Mouse (Mus musculus) left cerebral cortex, adult 2 months (tissue): ENCODE measurements around the gene Epha6. TPM values are rescaled to one million over a fixed set of nuclear protein-coding genes. Genes with fewer than 3 reads are reported as not detected.

ENCODE experiments used
- DNase-seq, 2 experiments: peaks; one replicate each; pipeline ENCODE4 v3.0.0; 2021 to 2022; ENCODE audit warnings: low spot score in 2 of 2, mixed read lengths in 1 of 2; ENCODE audit errors: extremely low spot score in 1 of 2
- H3K27ac ChIP-seq: fragments of 200-600 bp; 2 replicates; pipeline ENCODE4 v1.8.1; 2022
- H3K4me3 ChIP-seq: fragments of 200-600 bp; 2 replicates; pipeline ENCODE4 v1.8.1; 2022
- CTCF ChIP-seq: fragments of 200-600 bp; IDR thresholded peaks from 2 replicates; pipeline ENCODE4 v1.8.1; 2022; ENCODE audit warnings: antibody characterized with exemption, mild to moderate bottlenecking, moderate library complexity
- intact Hi-C: fragments of 180-260 bp; cut with DNase I; formaldehyde crosslinking; loops from one replicate; pipeline ENCODE4 v1.15.1; 2025
- total RNA-seq, 2 experiments: library from RNA; stranded (reverse); gene quantifications; 2 replicates each; pipeline ENCODE4 v1.2.3; 2021

Gene Epha6
- total RNA-seq, 2 experiments from 2014 or later: 74.8 to 84.8 TPM

- Histone ChIP-seq H3K4me3 (no peak overlapping the region), H3K27ac (no peak overlapping the region)
- no peak for TF ChIP-seq CTCF
- intact Hi-C loops: no loop called here
- DNase-seq: no peak
Measured at GRCm38 (mm10) chr16:60258151-60258635, 347.1 kb downstream of the Epha6 start.

DNA sequence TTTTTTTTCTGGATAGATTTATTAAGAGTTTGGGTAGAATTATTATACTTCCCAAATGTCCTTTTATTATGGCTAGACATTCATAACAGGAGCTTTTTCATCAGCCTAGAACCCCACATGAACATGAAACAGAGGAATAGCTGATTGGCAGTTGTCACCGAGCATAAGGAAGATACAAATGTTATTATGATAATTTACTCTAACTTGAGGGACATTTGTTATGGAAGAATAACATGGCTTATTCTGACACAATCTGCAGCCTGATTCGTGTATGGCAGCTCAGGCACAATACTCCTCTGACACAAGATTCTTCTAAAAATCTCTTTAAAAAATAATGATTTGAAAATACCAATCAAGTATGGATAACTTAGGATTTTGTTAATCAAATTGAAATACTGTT, 347.7 kb downstream of the Epha6 start:
- intact Hi-C loops: no loop called here
- TF ChIP-seq CTCF: no peak
- no peak for DNase-seq
- no peak overlapping the region for H3K27ac ChIP-seq
- H3K4me3 ChIP-seq: no peak overlapping the region

GRCm38 (mm10) chr16:60257044-60257443, 348.3 kb downstream of the Epha6 start:
- intact Hi-C loops: no loop called here
- no peak overlapping the region for H3K27ac ChIP-seq
- no peak for TF ChIP-seq CTCF
- no peak for DNase-seq
- H3K4me3 ChIP-seq: no peak overlapping the region

GRCm38 (mm10) chr16:60239356-60240190, 365.8 kb downstream of the Epha6 start:
- H3K4me3 ChIP-seq: no peak overlapping the region
- TF ChIP-seq CTCF: no peak
- H3K27ac ChIP-seq: no peak overlapping the region
- intact Hi-C loops: no loop called here
- no peak for DNase-seq

- no peak for TF ChIP-seq CTCF
- DNase-seq: no peak
- Histone ChIP-seq H3K4me3 (no peak overlapping the region), H3K27ac (no peak overlapping the region)
- intact Hi-C loops: no loop called here
Measured at GRCm38 (mm10) chr16:60233985-60234766, 371.2 kb downstream of the Epha6 start.

DNA sequence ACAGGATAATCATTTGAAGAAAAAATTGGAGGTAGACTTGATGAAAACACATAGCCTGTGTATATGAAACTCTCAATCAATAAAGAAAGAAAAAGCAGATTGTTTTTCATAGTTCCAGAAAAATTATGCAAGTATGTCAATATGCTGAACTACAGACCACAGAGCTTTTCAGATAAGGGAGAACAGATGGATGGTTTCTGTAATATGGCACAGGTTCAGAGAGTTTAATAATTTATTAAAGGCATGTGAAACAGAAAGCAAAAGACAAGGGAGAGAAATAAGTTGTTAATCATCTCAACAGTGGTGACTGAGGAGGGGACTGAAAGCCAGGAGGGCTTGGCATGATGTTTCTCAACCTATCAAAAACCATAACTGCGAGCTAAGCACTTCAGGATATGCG, 372.3 kb downstream of the Epha6 start:
- DNase-seq: no peak
- no peak for TF ChIP-seq CTCF
- no peak overlapping the region for H3K4me3 ChIP-seq
- intact Hi-C loops: no loop called here
- no peak overlapping the region for H3K27ac ChIP-seq

- intact Hi-C loops: no loop called here
- TF ChIP-seq CTCF: no peak
Measured at GRCm38 (mm10) chr16:60209151-60209550, 396.2 kb downstream of the Epha6 start.

GRCm38 (mm10) chr16:60175580-60175979, 429.8 kb downstream of the Epha6 start:
- no peak for DNase-seq
- intact Hi-C loops: no loop called here
- TF ChIP-seq CTCF: no peak
- no peak overlapping the region for H3K27ac ChIP-seq
- H3K4me3 ChIP-seq: no peak overlapping the region

More at GRCm38 (mm10) chr16:60209151-60209550, 396.2 kb downstream of the Epha6 start:
- Histone ChIP-seq H3K4me3 (no peak overlapping the region), H3K27ac (no peak overlapping the region)
- no peak for DNase-seq

GRCm38 (mm10) chr16:60152439-60152838, 452.9 kb downstream of the Epha6 start:
- DNase-seq: no peak

GRCm38 (mm10) chr16:60144370-60144769, 461.0 kb downstream of the Epha6 start:
- Histone ChIP-seq H3K27ac (no peak overlapping the region), H3K4me3 (no peak overlapping the region)
- no peak for TF ChIP-seq CTCF
- DNase-seq: no peak
- intact Hi-C loops: no loop called here

More at GRCm38 (mm10) chr16:60152439-60152838, 452.9 kb downstream of the Epha6 start:
- intact Hi-C loops: no loop called here
- Histone ChIP-seq H3K27ac (no peak overlapping the region), H3K4me3 (no peak overlapping the region)
- no peak for TF ChIP-seq CTCF

- no peak for DNase-seq
- H3K27ac ChIP-seq: no peak overlapping the region
- H3K4me3 ChIP-seq: no peak overlapping the region
- TF ChIP-seq CTCF: no peak
- intact Hi-C loops: no loop called here
Measured at GRCm38 (mm10) chr16:60121435-60121834, 483.9 kb downstream of the Epha6 start.

GRCm38 (mm10) chr16:60102210-60102609, 503.1 kb downstream of the Epha6 start:
- H3K4me3 ChIP-seq: no peak overlapping the region
- no peak for DNase-seq
- intact Hi-C loops: no loop called here
- TF ChIP-seq CTCF: no peak
- no peak overlapping the region for H3K27ac ChIP-seq
